Mouse (Mus musculus): ENCODE results near the gene Epo. TPM values are rescaled to one million over a fixed set of nuclear protein-coding genes. Genes with fewer than 3 reads are reported as not detected.

Epo gene
- total RNA-seq, 2 experiments from 2014 or later, result not detected

- DNase-seq, result no peak
Observed at GRCm38 (mm10) chr5:137472252-137472904, 60.7 kb downstream of the Epo start.

- DNase-seq, result no peak
Observed at GRCm38 (mm10) chr5:137466946-137467345, 66.1 kb downstream of the Epo start.

GRCm38 (mm10) chr5:137465049-137465448 lies 68.0 kb downstream of the Epo start:
- no peak for DNase-seq

GRCm38 (mm10) chr5:137455866-137456591 lies 77.0 kb downstream of the Epo start:
- DNase-seq, result no peak

- no peak for DNase-seq
Observed at GRCm38 (mm10) chr5:137455206-137455605, 77.8 kb downstream of the Epo start.

- DNase-seq, result no peak
Observed at GRCm38 (mm10) chr5:137445536-137445935, 87.5 kb downstream of the Epo start.

GRCm38 (mm10) chr5:137440216-137440855 lies 92.7 kb downstream of the Epo start:
- no peak for DNase-seq

- peak; percentile 20 for DNase-seq
Observed at GRCm38 (mm10) chr5:137433889-137434288, 99.2 kb downstream of the Epo start.

Small RNAs within 50 kb of the gene (microRNA-seq; reads per million reads assigned to microRNA genes)
- gene Mir6418, result 1.2 to 1.7 reads per million in 2 experiments

Other genes starting within 250 kb of the Epo start
- gene Ache, start 245.7 kb downstream of the Epo start, total RNA-seq (2021), result 1 to 10 TPM; 3.9 to 4.3 TPM
- gene Ufsp1, start 238.6 kb downstream of the Epo start, total RNA-seq (2021), result 1 to 10 TPM; 7.5 to 8.0 TPM
- gene Srrt, start 225.6 kb downstream of the Epo start, total RNA-seq (2021), result 100 to 1,000 TPM; 108 to 119 TPM
- 10 to 100 TPM; 32.5 to 36.0 TPM for gene Trip6, start 218.8 kb downstream of the Epo start, total RNA-seq (2021)
- gene Slc12a9, start 199.6 kb downstream of the Epo start, total RNA-seq (2021), result 1 to 10 TPM; 5.0 to 5.5 TPM
- 100 to 1,000 TPM; 102 to 108 TPM for gene Ephb4, start 183.1 kb downstream of the Epo start, total RNA-seq (2021)
- under 1 TPM; 0.05 to 0.07 TPM for gene Zan, start 56.2 kb downstream of the Epo start, total RNA-seq (2021)
- gene Pop7, start 30.7 kb downstream of the Epo start, total RNA-seq (2021), result 10 to 100 TPM; 25.1 to 26.0 TPM
- gene Gigyf1, start 14.7 kb downstream of the Epo start, total RNA-seq (2021), result 10 to 100 TPM; 30.5 to 32.4 TPM
- gene Gnb2, start 268 bp upstream of the Epo start, total RNA-seq (2021), result 100 to 1,000 TPM; 560 to 578 TPM
- gene Actl6b, start 20.3 kb upstream of the Epo start, total RNA-seq (2021), result not detected
- under 1 TPM in 1 of 2 experiments, not detected in 1; 0.10 TPM for gene Tfr2, start 36.6 kb upstream of the Epo start, total RNA-seq (2021)
- gene Mospd3, start 67.8 kb upstream of the Epo start, total RNA-seq (2021), result 10 to 100 TPM; 25.2 to 28.8 TPM
- gene Pcolce, start 80.5 kb upstream of the Epo start, total RNA-seq (2021), result 100 to 1,000 TPM; 133 to 137 TPM
- under 1 TPM; 0.21 to 0.25 TPM for gene Fbxo24, start 95.8 kb upstream of the Epo start, total RNA-seq (2021)
- gene Lrch4, start 95.9 kb upstream of the Epo start, total RNA-seq (2021), result 10 to 100 TPM; 19.2 to 21.6 TPM
- gene Gm20605, start 95.9 kb upstream of the Epo start, total RNA-seq (2021), result 1 to 10 TPM; 4.8 to 6.6 TPM
- gene Sap25, start 108.1 kb upstream of the Epo start, total RNA-seq (2021), result 1 to 10 TPM; 1.8 to 2.2 TPM
- not detected for gene Irs3, start 112.5 kb upstream of the Epo start, total RNA-seq (2021)
- 10 to 100 TPM; 21.7 to 23.1 TPM for gene Agfg2, start 151.5 kb upstream of the Epo start, total RNA-seq (2021)
- 1 to 10 TPM; 3.1 to 3.3 TPM for gene Nyap1, start 208.4 kb upstream of the Epo start, total RNA-seq (2021)
- gene Tsc22d4, start 212.5 kb upstream of the Epo start, total RNA-seq (2021), result 100 to 1,000 TPM; 230 to 231 TPM
- 10 to 100 TPM; 16.5 to 17.1 TPM for gene Ppp1r35, start 245.6 kb upstream of the Epo start, total RNA-seq (2021)